Mouse (Mus musculus) gastrocnemius, postnatal 14 days (tissue): ENCODE measurements around the gene Dnajb7. TPM values are rescaled to one million over a fixed set of nuclear protein-coding genes. Genes with fewer than 3 reads are reported as not detected.

Experiments
- DNase-seq: peaks from one replicate; pipeline ENCODE4 v3.0.0; 2021; ENCODE audit warnings: mixed read lengths
- intact Hi-C: fragments of 180-260 bp; cut with DNase I; formaldehyde crosslinking; loops from one replicate; pipeline ENCODE4 v1.15.1; 2025; ENCODE audit warnings: low total_unique reads
- total RNA-seq, 2 experiments: library from RNA; stranded (reverse); gene quantifications; 2 replicates each; pipeline ENCODE4 v1.2.3; 2021

Dnajb7 gene
- total RNA-seq, 2 experiments from 2014 or later = not detected

DNA sequence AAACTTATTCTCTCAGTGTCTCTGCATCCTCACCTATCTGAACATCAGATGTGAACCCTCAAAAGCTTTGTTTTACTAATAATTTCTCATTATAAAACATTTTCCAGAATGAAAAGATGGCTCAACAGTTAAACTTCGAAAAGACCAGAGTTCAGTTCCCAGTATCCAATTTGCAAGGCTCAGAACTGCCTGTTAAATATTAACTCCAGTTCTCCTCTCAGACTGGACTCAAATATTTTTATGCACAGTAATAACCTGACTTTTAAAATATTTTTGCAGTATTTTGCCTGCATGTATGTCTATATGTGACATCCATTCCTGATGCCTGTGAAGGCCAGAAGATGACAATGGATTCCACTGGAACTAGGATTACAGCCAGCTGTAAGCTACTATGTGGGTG lies 39.5 kb downstream of the Dnajb7 start:
- intact Hi-C loops = no loop called here
- no peak for DNase-seq

DNA sequence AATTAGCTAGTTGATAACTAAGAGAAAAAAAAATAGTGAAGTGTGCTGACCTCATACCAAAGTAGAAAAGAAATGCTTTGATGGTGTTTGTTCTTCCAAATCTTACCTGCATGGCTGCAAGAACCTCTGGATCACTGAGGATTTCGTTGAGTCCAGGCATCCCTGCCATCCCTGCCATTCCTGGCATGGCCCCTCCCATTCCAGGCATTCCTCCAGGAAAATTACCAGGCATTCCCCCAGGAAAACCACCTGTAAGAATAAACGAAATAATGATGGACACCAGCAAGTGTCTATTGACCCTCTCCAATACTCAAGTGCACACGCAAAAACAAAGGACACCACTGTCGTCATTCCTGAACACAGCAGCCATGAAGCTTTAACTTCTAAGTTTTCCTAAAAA lies 41.9 kb downstream of the Dnajb7 start:
- DNase-seq = no peak
- intact Hi-C loops = no loop called here

DNA sequence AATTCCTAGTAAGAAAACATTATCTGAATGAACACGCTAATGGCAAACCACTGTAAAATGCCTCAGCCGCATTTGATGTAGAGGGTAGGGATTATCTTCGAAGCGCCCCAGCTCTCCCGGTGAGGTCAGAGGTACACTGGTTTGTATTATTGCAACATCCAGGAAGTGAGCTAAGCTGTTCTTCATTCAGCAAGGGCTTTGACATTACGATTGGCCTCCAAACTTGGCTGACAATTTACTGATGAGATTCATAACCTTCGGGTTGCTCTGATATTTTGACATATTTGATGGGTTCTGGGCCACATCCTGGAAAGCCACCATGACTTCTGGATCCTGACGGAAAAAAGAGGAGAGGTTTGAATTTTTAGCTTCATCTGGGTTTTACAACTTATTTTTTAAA lies 42.9 kb downstream of the Dnajb7 start:
- intact Hi-C loops = no loop called here
- no peak for DNase-seq

GRCm38 (mm10) chr15:81364271-81364670 lies 43.8 kb downstream of the Dnajb7 start:
- no peak for DNase-seq
- intact Hi-C loops = no loop called here

GRCm38 (mm10) chr15:81362501-81362900 lies 45.6 kb downstream of the Dnajb7 start:
- intact Hi-C loops = no loop called here
- no peak for DNase-seq

- intact Hi-C loops = no loop called here
- DNase-seq = no peak
These were observed 46.6 kb downstream of the Dnajb7 start for GRCm38 (mm10) chr15:81361417-81362015.

GRCm38 (mm10) chr15:81361022-81361404 lies 47.1 kb downstream of the Dnajb7 start:
- intact Hi-C loops = no loop called here
- no peak for DNase-seq

DNA sequence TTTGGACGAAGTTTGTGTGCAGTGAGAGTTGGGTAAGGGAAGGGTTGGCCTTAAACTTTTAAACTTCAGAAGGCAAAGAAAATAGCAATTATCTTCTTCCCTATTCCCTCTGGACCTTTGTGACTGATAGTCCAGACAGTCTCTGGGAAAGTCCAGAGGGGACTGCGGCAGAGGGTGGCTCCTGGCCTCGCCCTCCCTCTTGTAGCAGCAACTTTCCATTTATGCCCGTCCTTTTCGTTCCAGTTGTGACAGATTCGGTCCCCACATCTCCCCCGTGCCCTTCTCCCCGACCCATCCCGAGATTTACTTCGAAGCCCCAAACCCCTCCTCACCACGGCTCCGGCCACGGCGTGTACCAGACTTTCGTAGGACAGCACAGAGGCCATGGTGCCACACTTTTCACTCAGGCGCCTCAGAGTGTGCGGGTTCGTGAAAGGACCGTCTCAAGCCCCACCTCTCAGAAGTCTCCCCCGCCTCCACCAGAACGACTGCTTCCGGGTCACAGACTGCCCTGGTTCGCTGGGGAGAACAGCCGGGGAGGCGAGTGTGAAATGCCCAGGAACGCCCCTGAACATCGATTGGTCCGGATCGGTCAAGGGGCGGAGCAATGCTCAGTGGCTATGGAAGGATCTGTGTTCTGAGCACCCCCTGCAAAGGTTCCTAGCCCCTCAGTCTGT lies 47.6 kb downstream of the Dnajb7 start, which contains the start of gene Slc25a17:
TSS of gene Slc25a17 (minus strand) at position 468 of the 677 bp plus-strand sequence.
- DNase-seq = peak; percentile 97
- intact Hi-C loops = no loop called here

- DNase-seq = no peak
- intact Hi-C loops = no loop called here
These were observed 48.7 kb downstream of the Dnajb7 start for GRCm38 (mm10) chr15:81359421-81359820.

DNA sequence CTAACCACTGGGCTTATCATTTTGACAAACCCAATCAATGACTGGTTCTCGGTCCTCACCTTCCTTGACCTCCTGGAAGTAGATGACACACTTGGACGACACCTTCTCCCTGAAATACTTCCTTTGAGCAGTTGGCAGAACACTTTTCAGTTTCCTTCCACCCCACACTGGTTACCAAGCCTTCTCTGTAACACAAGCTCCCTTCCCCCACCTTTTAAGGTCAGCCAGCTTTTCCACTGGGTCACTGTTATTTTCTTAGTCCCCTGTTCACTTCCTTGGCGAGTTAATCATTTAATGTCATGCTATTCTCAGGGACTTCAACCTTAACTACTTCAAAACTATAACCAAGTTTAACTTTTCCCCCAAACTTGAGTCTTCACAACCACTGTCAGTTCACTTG lies 49.2 kb downstream of the Dnajb7 start:
- DNase-seq = no peak
- intact Hi-C loops = no loop called here

- no peak for DNase-seq
- intact Hi-C loops = no loop called here
These were observed 51.2 kb downstream of the Dnajb7 start for GRCm38 (mm10) chr15:81356946-81357345.

Other genes starting within 250 kb of the Dnajb7 start
- gene Mrtfa, start 217.5 kb downstream of the Dnajb7 start, total RNA-seq = 10 to 100 TPM; 17.1 to 37.4 TPM
- 1 to 10 TPM; 1.5 to 1.9 TPM for gene Mchr1, start 172.8 kb downstream of the Dnajb7 start, total RNA-seq
- gene Slc25a17, start 47.5 kb downstream of the Dnajb7 start, total RNA-seq = 10 to 100 TPM; 15.6 to 15.9 TPM
- 10 to 100 TPM; 77.9 to 98.6 TPM for gene St13, start 8.2 kb downstream of the Dnajb7 start, total RNA-seq
- gene Xpnpep3, start 8.2 kb downstream of the Dnajb7 start, total RNA-seq = 1 to 10 TPM; 6.3 TPM
- gene Rbx1, start 58.0 kb upstream of the Dnajb7 start, total RNA-seq = 100 to 1,000 TPM; 106 to 113 TPM
- gene Ep300, start 177.1 kb upstream of the Dnajb7 start, total RNA-seq = 10 to 100 TPM; 28.7 to 30.8 TPM